Mouse (Mus musculus) heart, embryonic 11.5 days (tissue): ENCODE data around the gene Agpat3. TPM values are rescaled to one million over a fixed set of nuclear protein-coding genes. Genes with fewer than 3 reads are reported as not detected.

ENCODE experiments used
- ATAC-seq: fragments of 200-750 bp; cut with Nextera tagmentation; replicated peaks from 2 replicates; pipeline ENCODE4 v1.8.0; 2017; ENCODE audit warnings: moderate library complexity; ENCODE audit not compliant: insufficient number of reproducible peaks, low FRiP score, low TSS enrichment
- H3K27ac ChIP-seq: fragments of 300-500 bp; sonication (generic); 2 replicates; pipeline ENCODE4 v1.5.1; 2014; ENCODE audit warnings: mild to moderate bottlenecking, low read depth, low read length
- H3K27me3 ChIP-seq: fragments of 300-500 bp; sonication (generic); 2 replicates; pipeline ENCODE4 v1.6.1; 2014; ENCODE audit warnings: mild to moderate bottlenecking, low read length, mixed read lengths; ENCODE audit not compliant: control insufficient read depth, insufficient read depth
- H3K36me3 ChIP-seq: fragments of 300-500 bp; sonication (generic); 2 replicates; pipeline ENCODE4 v1.6.1; 2014; ENCODE audit warnings: mild to moderate bottlenecking, low read length, moderate library complexity, mixed read lengths; ENCODE audit not compliant: control insufficient read depth, insufficient read depth
- H3K4me1 ChIP-seq: fragments of 300-500 bp; sonication (generic); 2 replicates; pipeline ENCODE4 v1.6.1; 2014; ENCODE audit warnings: low read length; ENCODE audit not compliant: control insufficient read depth, insufficient read depth
- H3K4me2 ChIP-seq: fragments of 300-500 bp; sonication (generic); 2 replicates; pipeline ENCODE4 v1.6.1; 2014; ENCODE audit warnings: mild to moderate bottlenecking, moderate library complexity
- H3K4me3 ChIP-seq: fragments of 300-500 bp; sonication (generic); 2 replicates; pipeline ENCODE4 v1.5.1; 2014; ENCODE audit warnings: low read depth, low read length
- H3K9ac ChIP-seq: fragments of 300-500 bp; sonication (generic); 2 replicates; pipeline ENCODE4 v1.6.1; 2014; ENCODE audit warnings: mild to moderate bottlenecking, low read depth, low read length, moderate library complexity
- H3K9me3 ChIP-seq: fragments of 300-500 bp; sonication (generic); replicated peaks from 2 replicates; pipeline ENCODE4 v1.6.1; 2016; ENCODE audit warnings: low read length; ENCODE audit not compliant: control insufficient read depth
- WGBS: fragments of 180-500 bp; shearing (Covaris S2); extraction: QIAGEN DNeasy Blood & Tissue Kit; methylation state at CpG from one replicate; pipeline ENCODE4 v1.1.7; 2014; ENCODE audit not compliant: insufficient replicate concordance; 5-methylcytosine and 5-hydroxymethylcytosine counted together
- polyA plus RNA-seq: library from polyadenylated mRNA; unstranded; fragments of >200 nt; fragmentation: Nextera tagmentation; extraction: Ambion mirVana; gene quantifications from 2 replicates; pipeline ENCODE4 v1.2.1, GENCODE M21; 2014

Agpat3 gene
- polyA plus RNA-seq, 1 experiment from 2014 or later = 36.1 TPM

- H3K4me3 ChIP-seq = no peak overlapping the region
- peaks cover 16% of the 10 kb centered on the region for H3K4me1 ChIP-seq
- H3K27ac ChIP-seq = no peak overlapping the region
- no peak overlapping the region for H3K9ac ChIP-seq
- no peaks in the 10 kb centered on the region for H3K9me3 ChIP-seq
- no peak for ATAC-seq
- no peaks in the 10 kb centered on the region for H3K36me3 ChIP-seq
- H3K27me3 ChIP-seq = no peaks in the 10 kb centered on the region
- H3K4me2 ChIP-seq = no peak overlapping the region
- WGBS = 31% methylated on average over 1 of the region's 1 CpGs
Observed at GRCm38 (mm10) chr10:78315145-78315544, 37.1 kb downstream of the Agpat3 start.

GRCm38 (mm10) chr10:78311886-78312635, 40.2 kb downstream of the Agpat3 start:
- Histone ChIP-seq H3K4me3 (no peak overlapping the region), H3K9me3 (no peaks in the 10 kb centered on the region), H3K27ac (no peak overlapping the region), H3K9ac (no peak overlapping the region), H3K36me3 (no peaks in the 10 kb centered on the region), H3K4me1 (peaks cover 16% of the 10 kb centered on the region), H3K27me3 (no peaks in the 10 kb centered on the region), H3K4me2 (no peak overlapping the region)
- WGBS = 66% methylated on average over 13 of the region's 13 CpGs
- ATAC-seq = no peak

- WGBS = 65% methylated on average over 5 of the region's 5 CpGs
- no peak for ATAC-seq
Observed at GRCm38 (mm10) chr10:78310747-78311267, 41.5 kb downstream of the Agpat3 start.

DNA sequence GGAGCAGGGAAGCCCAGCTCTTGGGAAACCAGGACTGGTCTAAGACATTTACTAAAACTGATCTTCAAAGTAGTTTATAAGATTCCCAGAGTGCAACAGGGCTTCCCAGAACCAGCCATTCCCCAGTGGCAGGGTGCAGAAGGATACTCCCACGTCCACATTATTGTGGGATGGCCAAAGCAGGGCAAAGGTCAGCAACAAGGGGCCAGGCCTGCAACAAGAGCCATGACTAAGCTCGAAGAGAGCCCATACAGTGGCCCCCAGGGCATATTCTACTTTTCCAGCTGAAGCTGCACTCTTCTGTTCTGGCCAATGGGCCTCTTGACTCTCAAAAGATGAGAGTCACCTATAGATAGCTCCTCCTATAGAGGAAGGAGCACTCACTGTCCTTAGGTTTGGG, 43.7 kb downstream of the Agpat3 start:
- Histone ChIP-seq H3K9me3 (no peaks in the 10 kb centered on the region), H3K27me3 (no peaks in the 10 kb centered on the region), H3K4me2 (no peak overlapping the region), H3K4me1 (no peaks in the 10 kb centered on the region; the same call in 1 of the 2 replicates), H3K36me3 (no peaks in the 10 kb centered on the region), H3K4me3 (no peak overlapping the region), H3K9ac (no peak overlapping the region), H3K27ac (no peak overlapping the region)
- WGBS = 53% methylated on average over 2 of the region's 2 CpGs
- no peak for ATAC-seq

More at GRCm38 (mm10) chr10:78310747-78311267, 41.5 kb downstream of the Agpat3 start:
- H3K36me3 ChIP-seq = no peaks in the 10 kb centered on the region
- H3K27ac ChIP-seq = no peak overlapping the region
- H3K4me2 ChIP-seq = no peak overlapping the region
- H3K9me3 ChIP-seq = no peaks in the 10 kb centered on the region
- no peak overlapping the region for H3K4me3 ChIP-seq
- peaks cover 6% of the 10 kb centered on the region for H3K4me1 ChIP-seq
- H3K27me3 ChIP-seq = no peaks in the 10 kb centered on the region
- H3K9ac ChIP-seq = no peak overlapping the region

DNA sequence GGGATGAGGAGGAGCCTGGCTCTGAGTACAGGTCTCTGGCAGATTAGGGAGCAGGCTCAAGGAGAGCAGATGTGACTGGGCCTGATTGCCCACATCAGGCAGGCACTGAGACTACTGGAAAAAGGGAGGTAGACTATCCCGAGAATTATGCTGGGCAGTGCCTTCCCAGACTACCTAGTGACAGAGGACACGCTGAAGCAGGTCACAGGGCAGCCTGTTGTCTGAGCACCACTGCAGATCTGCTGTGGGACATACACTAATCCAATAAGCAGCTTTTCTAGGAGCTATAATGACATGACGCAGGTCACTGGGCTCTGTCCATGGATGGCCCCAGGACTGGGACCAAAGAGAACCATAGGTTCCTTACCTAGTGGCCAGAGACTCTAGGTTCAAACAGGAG, 44.9 kb downstream of the Agpat3 start:
- Histone ChIP-seq H3K27ac (no peak overlapping the region), H3K4me2 (no peak overlapping the region), H3K4me1 (no peaks in the 10 kb centered on the region; the same call in 1 of the 2 replicates), H3K9me3 (no peaks in the 10 kb centered on the region), H3K4me3 (no peak overlapping the region), H3K9ac (no peak overlapping the region), H3K36me3 (no peaks in the 10 kb centered on the region), H3K27me3 (no peaks in the 10 kb centered on the region)
- no peak for ATAC-seq
- 86% methylated on average over 3 of the region's 3 CpGs for WGBS

DNA sequence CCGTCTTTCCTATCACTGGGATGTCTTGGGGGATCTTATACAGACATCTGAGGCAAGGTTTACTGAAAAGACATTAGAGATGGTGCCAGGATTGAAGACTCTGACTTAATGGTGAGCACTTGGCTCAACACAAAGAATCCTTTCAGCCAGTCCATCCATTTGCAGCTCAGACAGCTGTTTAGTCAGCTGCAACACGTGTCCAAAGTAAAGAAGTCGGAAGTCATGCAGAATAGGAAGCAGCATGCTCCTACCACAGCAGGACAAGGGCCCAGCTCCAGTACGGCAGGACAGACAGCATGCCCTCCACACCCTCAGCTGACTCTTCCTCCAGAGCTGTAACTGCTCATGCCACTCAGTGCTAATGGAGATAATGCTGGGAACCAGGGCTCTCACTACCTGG, 46.3 kb downstream of the Agpat3 start:
- Histone ChIP-seq H3K9ac (no peak overlapping the region), H3K4me1 (no peaks in the 10 kb centered on the region), H3K27me3 (no peaks in the 10 kb centered on the region), H3K4me3 (no peak overlapping the region), H3K36me3 (no peaks in the 10 kb centered on the region), H3K27ac (no peak overlapping the region), H3K9me3 (no peaks in the 10 kb centered on the region), H3K4me2 (no peak overlapping the region)
- no peak for ATAC-seq
- 54% methylated on average over 4 of the region's 4 CpGs for WGBS

DNA sequence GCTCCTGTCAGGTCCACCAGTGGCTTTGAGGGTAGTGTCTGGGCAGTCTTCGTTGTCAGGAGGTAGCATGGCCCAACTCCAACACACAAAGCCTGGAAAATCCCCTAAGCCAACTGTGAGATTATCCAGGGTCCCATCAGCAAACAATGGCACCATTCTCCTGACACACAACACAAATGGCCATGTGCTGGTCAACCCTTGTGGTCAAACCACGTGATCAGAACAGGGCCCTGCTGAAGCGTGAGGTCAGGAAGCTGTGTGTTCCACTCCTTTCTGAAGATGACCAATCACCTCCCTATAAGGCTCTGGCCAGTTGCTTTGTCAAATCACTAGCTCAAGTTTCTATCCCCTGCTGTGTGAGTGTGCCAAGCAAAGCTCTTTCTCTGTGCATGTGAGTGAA, 47.3 kb downstream of the Agpat3 start:
- Histone ChIP-seq H3K9ac (no peak overlapping the region), H3K9me3 (no peaks in the 10 kb centered on the region), H3K27me3 (no peaks in the 10 kb centered on the region), H3K27ac (no peak overlapping the region), H3K4me2 (no peak overlapping the region), H3K36me3 (no peaks in the 10 kb centered on the region), H3K4me1 (no peaks in the 10 kb centered on the region), H3K4me3 (no peak overlapping the region)
- WGBS = 57% methylated on average over 3 of the region's 3 CpGs
- no peak for ATAC-seq

DNA sequence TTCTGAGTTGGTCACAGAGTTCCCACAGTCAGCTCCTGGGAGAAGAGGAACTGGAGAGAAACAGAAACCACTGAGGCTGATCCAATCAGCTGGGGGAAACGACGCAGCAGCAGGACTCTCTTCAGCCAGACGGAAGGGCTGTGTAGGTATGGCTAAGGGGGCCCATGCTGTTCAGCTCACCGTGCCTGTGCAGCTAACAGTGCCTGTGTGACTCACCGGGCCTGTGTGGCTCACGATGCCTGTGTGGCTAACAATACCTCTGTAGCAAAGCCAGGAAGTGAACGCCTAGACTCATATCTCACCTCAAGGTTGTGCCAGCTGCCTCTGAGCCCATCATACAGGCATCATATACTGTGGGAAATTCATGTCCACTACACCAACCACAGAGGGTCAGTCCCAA, 48.6 kb downstream of the Agpat3 start:
- ATAC-seq = no peak
- WGBS = 63% methylated on average over 7 of the region's 7 CpGs
- Histone ChIP-seq H3K4me1 (no peaks in the 10 kb centered on the region), H3K27ac (no peak overlapping the region), H3K9me3 (no peaks in the 10 kb centered on the region), H3K36me3 (no peaks in the 10 kb centered on the region), H3K4me3 (no peak overlapping the region), H3K9ac (no peak overlapping the region), H3K4me2 (no peak overlapping the region), H3K27me3 (no peaks in the 10 kb centered on the region)

GRCm38 (mm10) chr10:78300061-78300460, 52.2 kb downstream of the Agpat3 start:
- Histone ChIP-seq H3K9ac (0 out of 2 replicates have a peak overlapping the region, but pooled peaks have one; percentile 34), H3K4me1 (peaks cover 15% of the 10 kb centered on the region), H3K27ac (no peak overlapping the region), H3K4me3 (no peak overlapping the region), H3K9me3 (no peaks in the 10 kb centered on the region), H3K27me3 (no peaks in the 10 kb centered on the region), H3K4me2 (no peak overlapping the region), H3K36me3 (no peaks in the 10 kb centered on the region)
- no peak for ATAC-seq
- 79% methylated on average over 4 of the region's 4 CpGs for whole genome bisulfite sequencing
